Mouse (Mus musculus) adipocyte (in vitro differentiated cells): ENCODE measurements around the gene Skor1.

Source experiments
- DNase-seq: peaks from one replicate; pipeline ENCODE4 v3.0.0-alpha.2; 2016; ENCODE audit warnings: low spot score

Skor1 gene

GRCm38 (mm10) chr9:63148410-63149371, at the start of gene Skor1:
TSS of gene Skor1 (minus strand) at chr9:63148961.
- no peak for DNase-seq

GRCm38 (mm10) chr9:63197252-63197651, 48.5 kb upstream of the Skor1 start:
- no peak for DNase-seq

GRCm38 (mm10) chr9:63196114-63196682, 47.4 kb upstream of the Skor1 start:
- DNase-seq = peak; percentile 40

GRCm38 (mm10) chr9:63195523-63195922, 46.8 kb upstream of the Skor1 start:
- no peak for DNase-seq

- DNase-seq = no peak
These were observed 46.0 kb upstream of the Skor1 start for GRCm38 (mm10) chr9:63194791-63195190.

GRCm38 (mm10) chr9:63192809-63193208, 44.0 kb upstream of the Skor1 start:
- DNase-seq = no peak

GRCm38 (mm10) chr9:63187310-63187709, 38.5 kb upstream of the Skor1 start:
- no peak for DNase-seq

GRCm38 (mm10) chr9:63185249-63185648, 36.5 kb upstream of the Skor1 start:
- DNase-seq = no peak

- no peak for DNase-seq
These were observed 35.1 kb upstream of the Skor1 start for GRCm38 (mm10) chr9:63183864-63184263.

- DNase-seq = no peak
These were observed 33.7 kb upstream of the Skor1 start for GRCm38 (mm10) chr9:63182306-63182960.

- DNase-seq = no peak
These were observed 32.8 kb upstream of the Skor1 start for GRCm38 (mm10) chr9:63181337-63182178.

GRCm38 (mm10) chr9:63178296-63178695, 29.5 kb upstream of the Skor1 start:
- no peak for DNase-seq

- no peak for DNase-seq
These were observed 25.4 kb upstream of the Skor1 start for GRCm38 (mm10) chr9:63174001-63174721.

GRCm38 (mm10) chr9:63171951-63172350, 23.2 kb upstream of the Skor1 start:
- no peak for DNase-seq

GRCm38 (mm10) chr9:63169127-63169526, 20.4 kb upstream of the Skor1 start:
- DNase-seq = no peak

GRCm38 (mm10) chr9:63165070-63165469, 16.3 kb upstream of the Skor1 start:
- no peak for DNase-seq

- no peak for DNase-seq
These were observed 15.0 kb upstream of the Skor1 start for GRCm38 (mm10) chr9:63163756-63164155.

- no peak for DNase-seq
These were observed 3.2 kb upstream of the Skor1 start for GRCm38 (mm10) chr9:63151949-63152348.

GRCm38 (mm10) chr9:63151072-63151870, 2.5 kb upstream of the Skor1 start:
- peak; percentile 72 for DNase-seq

- DNase-seq = no peak
These were observed 1.5 kb upstream of the Skor1 start for GRCm38 (mm10) chr9:63150086-63150800.
